Mouse (Mus musculus) heart, adult 2 months (tissue): ENCODE measurements at regions not wholly inside any gene's neighbourhood (a gene's known extent, or its start where the extent isn't known, plus 50 kb on each side); places are given as distances from the start of the nearest gene placed in this dataset.
A peak's percentile ranks its signal among the peaks of the same experiment; 100 is the strongest.

Experiments
- DNase-seq, 2 experiments: peaks; one replicate each; pipeline ENCODE4 v3.0.0; 2021
- H3K27ac ChIP-seq: fragments of 200-600 bp; 2 replicates; pipeline ENCODE4 v1.8.1; 2022
- H3K27me3 ChIP-seq: fragments of 200-500 bp; 2 replicates; pipeline ENCODE4 v1.6.1; 2012; ENCODE audit warnings: mild to moderate bottlenecking, low read length, inconsistent platforms, mixed read lengths; ENCODE audit not compliant: control insufficient read depth, insufficient read depth
- H3K36me3 ChIP-seq: fragments of 200-500 bp; 2 replicates; pipeline ENCODE4 v1.6.1; 2012; ENCODE audit warnings: low read length, inconsistent platforms; ENCODE audit not compliant: control insufficient read depth, insufficient read depth
- H3K4me1 ChIP-seq: fragments of 200-500 bp; 2 replicates; pipeline ENCODE4 v1.6.1; 2011; ENCODE audit warnings: low read length; ENCODE audit not compliant: control insufficient read depth, insufficient read depth
- H3K4me3 ChIP-seq: fragments of 200-600 bp; 2 replicates; pipeline ENCODE4 v1.8.1; 2022
- H3K79me2 ChIP-seq: fragments of 200-500 bp; replicated peaks from 2 replicates; pipeline ENCODE4 v1.6.1; 2012; ENCODE audit warnings: mild to moderate bottlenecking, inconsistent platforms, low read length, moderate library complexity, mixed read lengths; ENCODE audit not compliant: control insufficient read depth, insufficient read depth
- H3K9ac ChIP-seq: fragments of 200-500 bp; 2 replicates; pipeline ENCODE4 v1.6.1; 2012; ENCODE audit warnings: low read depth, mild to moderate bottlenecking, control low read depth, inconsistent platforms, low read length, mixed read lengths
- CTCF ChIP-seq: fragments of 200-600 bp; IDR thresholded peaks from 2 replicates; pipeline ENCODE4 v1.8.1; 2022; ENCODE audit warnings: antibody characterized with exemption, mild to moderate bottlenecking, moderate library complexity
- EP300 ChIP-seq: fragments of 200-500 bp; IDR thresholded peaks from 2 replicates; pipeline ENCODE4 v1.6.1; 2011; ENCODE audit warnings: low read depth, low read length, control low read depth; ENCODE audit not compliant: insufficient read depth
- POLR2A ChIP-seq: fragments of 200-500 bp; IDR thresholded peaks from 2 replicates; pipeline ENCODE4 v1.6.1; 2011; ENCODE audit warnings: mild to moderate bottlenecking, low read depth, low read length, control low read depth; ENCODE audit not compliant: insufficient read depth
- WGBS: fragments of 180-500 bp; shearing (Covaris S2); methylation state at CpG from one replicate; pipeline ENCODE4 v1.1.7; 2018; 5-methylcytosine and 5-hydroxymethylcytosine counted together
- intact Hi-C: fragments of 180-260 bp; cut with DNase I; formaldehyde crosslinking; loops from one replicate; pipeline ENCODE4 v1.15.1; 2025

- 88% methylated on average over 2 of the region's 2 CpGs for WGBS
- Histone ChIP-seq H3K4me1 (no peaks in the 10 kb centered on the region), H3K36me3 (no peaks in the 10 kb centered on the region), H3K4me3 (no peak overlapping the region), H3K27ac (no peak overlapping the region), H3K27me3 (no peaks in the 10 kb centered on the region), H3K9ac (no peak overlapping the region), H3K79me2 (no peaks in the 10 kb centered on the region)
- TF ChIP-seq POLR2A = no peak
- TF ChIP-seq CTCF = no peak
- no peak for TF ChIP-seq EP300
- intact Hi-C loops = no loop called here
- no peak for DNase-seq
Observed at GRCm38 (mm10) chr15:57610006-57610405, 132.6 kb upstream of the Slc22a22 start.

- Histone ChIP-seq H3K27me3 (no peaks in the 10 kb centered on the region), H3K4me3 (no peak overlapping the region), H3K79me2 (no peaks in the 10 kb centered on the region), H3K27ac (no peak overlapping the region), H3K9ac (no peak overlapping the region), H3K4me1 (no peaks in the 10 kb centered on the region), H3K36me3 (no peaks in the 10 kb centered on the region)
- no peak for TF ChIP-seq CTCF
- TF ChIP-seq POLR2A = no peak
- TF ChIP-seq EP300 = no peak
- DNase-seq = no peak
- intact Hi-C loops = no loop called here
- 90% methylated on average over 3 of the region's 3 CpGs for WGBS
Observed at GRCm38 (mm10) chr15:57608519-57608918, 131.1 kb upstream of the Slc22a22 start.

GRCm38 (mm10) chr15:57600562-57600961 is 123.1 kb upstream of the Slc22a22 start:
- Histone ChIP-seq H3K9ac (no peak overlapping the region), H3K36me3 (no peaks in the 10 kb centered on the region), H3K27me3 (no peaks in the 10 kb centered on the region), H3K79me2 (no peaks in the 10 kb centered on the region), H3K4me1 (no peaks in the 10 kb centered on the region), H3K4me3 (no peak overlapping the region), H3K27ac (no peak overlapping the region)
- peak; percentile 88 for TF ChIP-seq CTCF
- no peak for TF ChIP-seq POLR2A
- no peak for TF ChIP-seq EP300
- 12% methylated on average over 6 of the region's 6 CpGs for WGBS
- DNase-seq = peak; percentile 13 to 28
- intact Hi-C loops = loop anchor here (5.0 kb wide), 1 partner anchor 422 kb away; no protein-coding TSS in a partner anchor

GRCm38 (mm10) chr15:57593326-57594004 is 116.0 kb upstream of the Slc22a22 start:
- Histone ChIP-seq H3K4me1 (no peaks in the 10 kb centered on the region; the same call in 1 of the 2 replicates), H3K27ac (no peak overlapping the region), H3K4me3 (no peak overlapping the region), H3K79me2 (no peaks in the 10 kb centered on the region), H3K9ac (no peak overlapping the region), H3K36me3 (no peaks in the 10 kb centered on the region), H3K27me3 (no peaks in the 10 kb centered on the region)
- WGBS = 71% methylated on average over 4 of the region's 4 CpGs
- no peak for TF ChIP-seq EP300
- no peak for TF ChIP-seq POLR2A
- TF ChIP-seq CTCF = no peak
- intact Hi-C loops = no loop called here
- no peak for DNase-seq

GRCm38 (mm10) chr15:57590597-57591219 is 113.3 kb upstream of the Slc22a22 start:
- no peak overlapping the region for H3K9ac ChIP-seq
- no peaks in the 10 kb centered on the region for H3K79me2 ChIP-seq
- WGBS = 25% methylated on average over 7 of the region's 7 CpGs
- H3K27ac ChIP-seq = no peak overlapping the region
- DNase-seq = peak in 1 of 2 experiments; percentile 18
- intact Hi-C loops = no loop called here
- no peaks in the 10 kb centered on the region; the same call in 1 of the 2 replicates for H3K4me1 ChIP-seq
- no peaks in the 10 kb centered on the region for H3K27me3 ChIP-seq
- TF ChIP-seq CTCF (no peak), POLR2A (no peak), EP300 (no peak)
- no peaks in the 10 kb centered on the region for H3K36me3 ChIP-seq
- H3K4me3 ChIP-seq = no peak overlapping the region
